Mouse (Mus musculus): ENCODE measurements around the gene Taar8c.
"Not testable (repeated sequence)": the region's sequence is repeated elsewhere in the genome, so short reads cannot be mapped to it uniquely, and the experiment has no call there.

Gene Taar8c

GRCm38 (mm10) chr10:24101812-24102211 is at the start of gene Taar8c:
Taar8c (minus strand) TSS chr10:24101912.
- not testable (repeated sequence) for DNase-seq

GRCm38 (mm10) chr10:24150086-24150485 is 48.4 kb upstream of the Taar8c start:
- DNase-seq: no peak

GRCm38 (mm10) chr10:24149135-24149781 is 47.5 kb upstream of the Taar8c start, which contains the start of gene Stx7:
Stx7 (plus strand) TSS chr10:24149302.
- DNase-seq: peak; percentile 94

GRCm38 (mm10) chr10:24142735-24143134 is 41.0 kb upstream of the Taar8c start:
- no peak for DNase-seq

- no peak for DNase-seq
Observed at GRCm38 (mm10) chr10:24138623-24139261, 37.0 kb upstream of the Taar8c start.

- no peak for DNase-seq
Observed at GRCm38 (mm10) chr10:24134071-24134645, 32.4 kb upstream of the Taar8c start.

GRCm38 (mm10) chr10:24133132-24133531 is 31.4 kb upstream of the Taar8c start:
- no peak for DNase-seq

- DNase-seq: no peak
Observed at GRCm38 (mm10) chr10:24132273-24132672, 30.6 kb upstream of the Taar8c start.

GRCm38 (mm10) chr10:24131451-24132262 is 29.9 kb upstream of the Taar8c start:
- DNase-seq: peak; percentile 71

- DNase-seq: peak; percentile 16
Observed at GRCm38 (mm10) chr10:24111116-24111778, 9.5 kb upstream of the Taar8c start.

GRCm38 (mm10) chr10:24109434-24109833 is 7.7 kb upstream of the Taar8c start, which contains the start of gene Taar9:
Taar9 (minus strand) TSS chr10:24109534.
- DNase-seq: not testable (repeated sequence)

GRCm38 (mm10) chr10:24108236-24108635 is 6.5 kb upstream of the Taar8c start:
- no peak for DNase-seq

GRCm38 (mm10) chr10:24107747-24108146 is 6.0 kb upstream of the Taar8c start:
- DNase-seq: no peak

- not testable (repeated sequence) for DNase-seq
Observed at GRCm38 (mm10) chr10:24103299-24103698, 1.6 kb upstream of the Taar8c start.

GRCm38 (mm10) chr10:24097010-24097409 is 4.7 kb downstream of the Taar8c start:
- DNase-seq: not testable (repeated sequence)

GRCm38 (mm10) chr10:24092194-24092593 is 9.5 kb downstream of the Taar8c start, which contains the start of gene Taar8b:
Taar8b (minus strand) TSS chr10:24092294.
- DNase-seq: no peak

- DNase-seq: no peak
Observed at GRCm38 (mm10) chr10:24087168-24087567, 14.5 kb downstream of the Taar8c start.

- no peak for DNase-seq
Observed at GRCm38 (mm10) chr10:24086555-24086954, 15.2 kb downstream of the Taar8c start.

- no peak for DNase-seq
Observed at GRCm38 (mm10) chr10:24085936-24086335, 15.8 kb downstream of the Taar8c start.

GRCm38 (mm10) chr10:24080166-24080565 is 21.5 kb downstream of the Taar8c start:
- peak; percentile 30 for DNase-seq

GRCm38 (mm10) chr10:24076200-24076599 is 25.5 kb downstream of the Taar8c start, which contains the start of gene Taar8a:
Taar8a (plus strand) TSS chr10:24076500.
- not testable (repeated sequence) for DNase-seq

GRCm38 (mm10) chr10:24074751-24075150 is 27.0 kb downstream of the Taar8c start:
- not testable (repeated sequence) for DNase-seq

Data from cerebellum, adult 9-10 months (tissue).